Mouse (Mus musculus) spleen, adult 2 months (tissue): ENCODE results near the gene Gas2l3. TPM values are rescaled to one million over a fixed set of nuclear protein-coding genes. Genes with fewer than 3 reads are reported as not detected.

ENCODE experiments used
- DNase-seq, 2 experiments: peaks; one replicate each; pipeline versions ENCODE4 v3.0.0 to v3.0.0-alpha.2; 2012 to 2021; ENCODE audit warnings: low spot score in 2 of 2, low read depth in 1 of 2
- H3K27ac ChIP-seq: fragments of 200-500 bp; 2 replicates; pipeline ENCODE4 v1.5.1; 2012; ENCODE audit warnings: low read length, inconsistent platforms; ENCODE audit not compliant: insufficient read depth
- H3K27me3 ChIP-seq: fragments of 200-500 bp; 2 replicates; pipeline ENCODE4 v1.6.1; 2012; ENCODE audit warnings: mild to moderate bottlenecking, moderate library complexity, low read length, inconsistent platforms; ENCODE audit not compliant: control insufficient read depth, insufficient read depth
- H3K36me3 ChIP-seq: fragments of 200-500 bp; 2 replicates; pipeline ENCODE4 v1.6.1; 2012; ENCODE audit warnings: mild to moderate bottlenecking, low read length, inconsistent platforms; ENCODE audit not compliant: control insufficient read depth, insufficient read depth
- H3K4me1 ChIP-seq: fragments of 200-500 bp; 2 replicates; pipeline ENCODE4 v1.6.1; 2011; ENCODE audit warnings: inconsistent platforms; ENCODE audit not compliant: control insufficient read depth, insufficient read depth, insufficient read length
- H3K4me3 ChIP-seq: fragments of 200-500 bp; 2 replicates; pipeline ENCODE4 v1.5.1; 2011; ENCODE audit warnings: mild to moderate bottlenecking, inconsistent platforms; ENCODE audit not compliant: insufficient read depth, insufficient read length; ENCODE audit errors: extremely low read depth
- CTCF ChIP-seq: fragments of 200-500 bp; IDR thresholded peaks from 2 replicates; pipeline ENCODE4 v1.5.1; 2011; ENCODE audit warnings: mild to moderate bottlenecking, inconsistent platforms; ENCODE audit not compliant: insufficient read depth, insufficient read length, insufficient replicate concordance; ENCODE audit errors: extremely low read depth
- POLR2A ChIP-seq: fragments of 200-500 bp; IDR thresholded peaks from 2 replicates; pipeline ENCODE4 v1.6.1; 2011; ENCODE audit warnings: low read depth, low read length, inconsistent platforms
- WGBS: fragments of 180-500 bp; shearing (Covaris S2); methylation state at CpG from one replicate; pipeline ENCODE4 v1.1.7; 2018; 5-methylcytosine and 5-hydroxymethylcytosine counted together
- polyA plus RNA-seq: library from polyadenylated mRNA; depleted of rRNA; stranded (reverse); fragments of >200 nt; gene quantifications from 2 replicates; pipeline ENCODE4 v1.2.3, GENCODE M21; 2012

The Gas2l3 gene
- polyA plus RNA-seq, 1 experiment, result 0.40 TPM

DNA sequence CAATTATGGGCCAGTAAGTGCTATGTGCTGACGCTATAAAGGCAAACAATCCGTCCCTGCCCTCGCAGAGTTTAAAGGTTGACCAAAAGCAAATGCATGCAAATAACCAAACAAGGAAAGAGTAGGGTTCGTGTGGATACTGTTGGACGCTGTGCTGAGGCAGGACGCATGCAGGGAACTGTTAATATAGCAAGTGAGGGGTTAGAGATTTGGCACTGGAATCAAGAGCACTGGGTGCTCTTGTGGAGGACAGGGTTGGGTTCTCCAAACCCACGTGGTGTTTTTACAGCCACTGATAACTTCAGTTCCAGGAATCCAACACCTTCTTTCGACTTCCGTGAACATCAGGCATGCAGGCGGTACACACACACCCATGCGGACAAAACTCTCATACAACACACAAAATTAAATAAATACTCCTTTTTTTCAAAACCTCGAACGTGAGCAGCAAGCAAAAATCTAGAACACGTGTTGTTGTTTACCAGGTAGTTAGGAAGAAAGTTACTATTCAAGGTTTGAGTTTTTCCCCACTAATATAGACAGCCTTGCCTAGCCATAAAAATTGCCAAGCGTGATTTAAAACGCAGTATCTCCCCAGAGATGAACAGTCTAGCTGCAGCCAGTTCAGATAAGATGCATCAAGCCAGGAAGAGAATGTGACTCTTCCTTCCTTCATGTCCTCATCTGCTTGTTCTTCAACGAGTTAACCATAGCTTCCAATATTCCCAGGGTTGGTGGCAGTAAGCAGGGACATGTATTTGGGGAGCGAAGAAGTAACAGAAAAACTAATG lies 40.2 kb upstream of the Gas2l3 start:
- DNase-seq, result no peak
- no peak overlapping the region for H3K27ac ChIP-seq

GRCm38 (mm10) chr10:89483113-89483512 lies 39.3 kb upstream of the Gas2l3 start:
- no peaks in the 10 kb centered on the region for H3K36me3 ChIP-seq
- WGBS, result 86% methylated on average over 14 of the region's 14 CpGs
- H3K27ac ChIP-seq, result no peak overlapping the region
- H3K27me3 ChIP-seq, result no peaks in the 10 kb centered on the region
- DNase-seq, result no peak
- H3K4me3 ChIP-seq, result no peak overlapping the region
- H3K4me1 ChIP-seq, result no peaks in the 10 kb centered on the region
- no peak for TF ChIP-seq POLR2A
- TF ChIP-seq CTCF, result no peak

More for the DNA sequence above, 40.2 kb upstream of the Gas2l3 start:
- no peaks in the 10 kb centered on the region for H3K4me1 ChIP-seq
- H3K4me3 ChIP-seq, result no peak overlapping the region
- no peaks in the 10 kb centered on the region for H3K36me3 ChIP-seq
- TF ChIP-seq POLR2A, result no peak
- H3K27me3 ChIP-seq, result no peaks in the 10 kb centered on the region
- 86% methylated on average over 18 of the region's 18 CpGs for WGBS

DNA sequence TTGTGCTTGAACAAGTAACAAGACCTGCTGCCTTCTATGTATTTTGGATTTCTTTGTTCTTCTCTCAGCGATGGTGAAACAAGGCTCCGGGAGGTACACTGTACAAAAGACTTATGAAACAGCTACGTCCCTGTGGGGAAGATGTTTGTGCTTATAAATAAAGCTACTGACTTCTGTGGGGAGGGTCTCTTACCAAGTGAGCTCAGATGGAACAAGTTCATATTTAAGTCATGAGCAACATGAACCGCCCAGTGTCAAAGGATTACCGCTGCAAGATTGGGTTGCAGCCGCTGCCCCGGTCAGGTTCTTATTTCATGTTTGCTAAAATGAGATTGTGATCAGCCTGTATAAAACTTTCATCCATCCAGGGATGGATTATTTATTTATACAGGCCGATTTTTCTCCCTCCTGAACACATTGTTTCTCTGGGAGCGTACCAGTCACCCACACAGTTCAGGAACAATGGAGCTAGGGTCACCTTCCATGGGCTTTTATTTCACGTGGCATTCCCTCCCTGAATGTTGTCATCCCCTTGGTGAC lies 38.4 kb upstream of the Gas2l3 start:
- WGBS, result 92% methylated on average over 10 of the region's 10 CpGs
- H3K27me3 ChIP-seq, result no peaks in the 10 kb centered on the region
- TF ChIP-seq CTCF (no peak), POLR2A (no peak)
- H3K4me3 ChIP-seq, result no peak overlapping the region
- no peaks in the 10 kb centered on the region for H3K36me3 ChIP-seq
- DNase-seq, result no peak
- H3K4me1 ChIP-seq, result no peaks in the 10 kb centered on the region
- no peak overlapping the region for H3K27ac ChIP-seq

DNA sequence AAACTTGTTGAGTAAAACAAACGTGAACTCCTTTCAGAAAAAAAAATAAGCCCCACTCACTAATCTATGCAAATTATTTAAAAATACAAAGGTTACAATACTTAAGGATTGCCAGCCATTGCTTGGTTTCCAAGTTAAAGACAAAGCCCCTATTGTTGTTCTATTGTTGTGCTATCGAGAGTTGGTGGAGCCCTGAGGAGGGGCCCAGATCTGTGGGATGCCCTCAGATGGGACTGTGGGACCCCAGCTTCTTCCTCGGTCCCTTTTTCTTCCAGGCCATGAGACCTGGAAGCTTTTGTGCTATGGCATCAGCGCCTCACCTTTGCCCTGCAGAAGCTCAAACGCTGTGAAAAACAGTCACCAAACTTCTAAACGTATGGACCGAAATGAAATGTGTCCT lies 37.9 kb upstream of the Gas2l3 start:
- no peaks in the 10 kb centered on the region for H3K4me1 ChIP-seq
- no peaks in the 10 kb centered on the region for H3K27me3 ChIP-seq
- H3K27ac ChIP-seq, result no peak overlapping the region
- TF ChIP-seq CTCF, result no peak
- no peak for TF ChIP-seq POLR2A
- no peak overlapping the region for H3K4me3 ChIP-seq
- WGBS, result 87% methylated on average over 7 of the region's 7 CpGs
- DNase-seq, result no peak
- no peaks in the 10 kb centered on the region for H3K36me3 ChIP-seq

DNA sequence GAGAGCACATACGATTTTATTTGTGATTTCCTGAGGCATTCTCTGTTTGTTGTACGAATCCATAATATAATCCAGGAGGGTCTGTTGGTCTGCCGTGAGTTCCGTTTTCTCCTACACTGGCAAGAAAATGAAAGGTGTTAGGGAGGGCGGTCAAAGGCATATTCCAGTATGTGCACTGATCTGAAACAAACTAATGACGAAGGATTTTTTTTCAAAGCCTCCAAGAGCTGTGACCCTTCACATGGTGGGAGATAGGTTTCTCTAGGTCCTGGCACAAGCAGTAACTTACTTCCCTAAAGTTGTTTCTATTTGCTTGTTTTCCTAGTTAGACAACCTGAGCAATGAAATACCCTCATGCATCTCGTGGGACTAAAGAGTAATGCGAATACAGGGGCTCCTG lies 35.0 kb upstream of the Gas2l3 start:
- no peak for DNase-seq
- Histone ChIP-seq H3K27ac (no peak overlapping the region), H3K4me3 (no peak overlapping the region), H3K27me3 (no peaks in the 10 kb centered on the region), H3K4me1 (no peaks in the 10 kb centered on the region), H3K36me3 (no peaks in the 10 kb centered on the region)
- WGBS, result 91% methylated on average over 8 of the region's 8 CpGs
- TF ChIP-seq CTCF, result no peak
- TF ChIP-seq POLR2A, result no peak

GRCm38 (mm10) chr10:89470596-89471353 lies 27.0 kb upstream of the Gas2l3 start:
- Histone ChIP-seq H3K36me3 (no peaks in the 10 kb centered on the region), H3K4me1 (no peaks in the 10 kb centered on the region), H3K27ac (no peak overlapping the region), H3K27me3 (no peaks in the 10 kb centered on the region), H3K4me3 (no peak overlapping the region)
- DNase-seq, result no peak
- WGBS, result 74% methylated on average over 7 of the region's 7 CpGs
- no peak for TF ChIP-seq CTCF
- no peak for TF ChIP-seq POLR2A
